Mouse (Mus musculus): ENCODE measurements around the gene Txndc5. TPM values are rescaled to one million over a fixed set of nuclear protein-coding genes. Genes with fewer than 3 reads are reported as not detected.

Txndc5 gene
- polyA plus RNA-seq, 1 experiment from 2014 or later, result 155 TPM

DNA sequence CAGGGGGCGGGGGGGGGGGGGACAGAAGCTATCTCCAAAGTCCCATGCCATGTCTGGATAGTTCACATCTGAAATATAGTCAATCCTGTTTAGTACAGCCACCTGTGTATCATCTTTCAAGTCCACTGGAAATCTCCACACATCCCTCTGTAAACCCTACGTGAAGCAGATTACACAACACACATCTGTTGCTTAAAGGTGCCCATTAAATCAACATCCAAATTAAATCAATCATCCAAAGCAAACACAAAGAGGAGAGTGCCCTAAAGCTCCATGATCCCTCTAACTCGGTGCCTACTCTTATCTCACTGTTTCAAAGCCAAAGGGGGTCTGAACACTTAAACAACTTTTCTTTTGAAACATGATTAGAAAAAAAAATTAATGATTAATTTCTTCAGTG is 31.9 kb downstream of the Txndc5 start:
- Histone ChIP-seq H3K4me2 (replicated peaks) (no peak overlapping the region), H3K27ac (no peak overlapping the region), H3K4me1 (no peaks in the 10 kb centered on the region), H3K9ac (no peak overlapping the region), H3K27me3 (no peaks in the 10 kb centered on the region), H3K4me3 (no peak overlapping the region), H3K9me3 (replicated peaks) (0 out of 2 replicates have a peak, but pooled peaks cover 2% of the 10 kb centered on the region), H3K36me3 (peaks cover 26% of the 10 kb centered on the region)
- 65% methylated on average over 3 of the region's 3 CpGs for WGBS
- ATAC-seq (ENCODE audit: low FRiP score), result no peak

DNA sequence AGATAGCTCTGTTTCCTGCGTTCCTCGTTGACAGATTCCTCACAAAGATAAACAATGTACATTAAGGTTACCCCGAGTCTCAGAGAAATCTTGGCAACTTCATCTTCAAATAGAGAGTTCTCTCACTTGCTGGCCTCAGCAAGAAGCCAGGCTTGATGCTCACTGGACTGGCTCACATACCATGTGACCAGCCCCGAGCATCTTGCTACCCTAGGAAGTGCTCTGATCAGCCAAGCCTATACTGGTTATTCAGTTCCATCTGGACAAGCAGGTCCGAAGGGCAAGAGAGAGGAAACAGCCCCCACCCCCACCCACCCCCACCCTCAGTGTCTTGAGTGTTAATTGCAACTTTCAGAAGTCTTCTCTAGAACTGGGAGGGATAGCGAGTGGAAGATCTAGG is 41.9 kb downstream of the Txndc5 start:
- Histone ChIP-seq H3K9me3 (replicated peaks) (no peaks in the 10 kb centered on the region), H3K4me3 (no peak overlapping the region), H3K4me1 (no peaks in the 10 kb centered on the region), H3K4me2 (replicated peaks) (no peak overlapping the region), H3K9ac (no peak overlapping the region), H3K36me3 (no peaks in the 10 kb centered on the region), H3K27ac (no peak overlapping the region), H3K27me3 (no peaks in the 10 kb centered on the region)
- ATAC-seq (ENCODE audit: low FRiP score), result no peak
- 86% methylated on average over 6 of the region's 6 CpGs for WGBS

- H3K9ac ChIP-seq, result no peak overlapping the region
- no peak for ATAC-seq (ENCODE audit: low FRiP score)
- 79% methylated on average over 5 of the region's 5 CpGs for WGBS
- no peak overlapping the region for H3K27ac ChIP-seq
- no peak overlapping the region for H3K4me3 ChIP-seq
- H3K4me1 ChIP-seq, result no peaks in the 10 kb centered on the region
- no peak overlapping the region for H3K4me2 ChIP-seq (replicated peaks)
- no peaks in the 10 kb centered on the region for H3K27me3 ChIP-seq
- H3K9me3 ChIP-seq (replicated peaks), result no peaks in the 10 kb centered on the region
- H3K36me3 ChIP-seq, result no peaks in the 10 kb centered on the region
Measured at GRCm38 (mm10) chr13:38484701-38485100, 43.9 kb downstream of the Txndc5 start.

DNA sequence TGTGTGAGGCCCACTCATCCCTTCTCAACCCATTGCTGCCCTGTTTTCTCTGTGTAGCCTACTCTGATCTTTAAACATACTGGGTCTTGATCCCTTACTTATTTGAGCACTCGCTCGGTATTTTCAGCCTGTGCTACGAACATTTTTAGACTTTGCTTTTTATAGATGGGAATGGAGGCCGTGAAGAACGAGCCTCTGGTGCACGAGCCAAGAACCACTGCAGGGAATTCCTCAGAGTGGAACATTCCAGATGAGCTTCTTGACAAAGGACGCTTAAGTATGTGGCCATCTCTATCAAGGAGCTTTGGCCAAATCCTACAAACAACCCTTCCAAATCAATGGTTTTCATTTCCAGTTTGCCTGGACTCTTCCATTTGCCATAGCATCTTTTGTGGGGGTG is 47.6 kb downstream of the Txndc5 start:
- ATAC-seq (ENCODE audit: low FRiP score), result no peak
- peaks cover 2% of the 10 kb centered on the region; the same call in 1 of the 2 replicates for H3K4me1 ChIP-seq
- no peaks in the 10 kb centered on the region for H3K36me3 ChIP-seq
- H3K9me3 ChIP-seq (replicated peaks), result no peaks in the 10 kb centered on the region
- H3K4me3 ChIP-seq, result no peak overlapping the region
- H3K4me2 ChIP-seq (replicated peaks), result no peak overlapping the region
- 91% methylated on average over 7 of the region's 7 CpGs for WGBS
- H3K27ac ChIP-seq, result no peak overlapping the region
- no peaks in the 10 kb centered on the region for H3K27me3 ChIP-seq
- H3K9ac ChIP-seq, result no peak overlapping the region

- 34% methylated on average over 8 of the region's 8 CpGs for WGBS
- no peak for ATAC-seq (ENCODE audit: low FRiP score)
- Histone ChIP-seq H3K36me3 (no peaks in the 10 kb centered on the region), H3K4me1 (peaks cover 2% of the 10 kb centered on the region; the same call in 1 of the 2 replicates), H3K9me3 (replicated peaks) (no peaks in the 10 kb centered on the region), H3K27me3 (no peaks in the 10 kb centered on the region), H3K9ac (no peak overlapping the region), H3K27ac (no peak overlapping the region; the same call in 1 of the 2 replicates), H3K4me3 (no peak overlapping the region), H3K4me2 (replicated peaks) (no peak overlapping the region)
Measured at GRCm38 (mm10) chr13:38476936-38477335, 51.7 kb downstream of the Txndc5 start.

- peaks cover 2% of the 10 kb centered on the region; the same call in 1 of the 2 replicates for H3K4me1 ChIP-seq
- no peak overlapping the region for H3K27ac ChIP-seq
- H3K9me3 ChIP-seq (replicated peaks), result no peaks in the 10 kb centered on the region
- no peaks in the 10 kb centered on the region for H3K36me3 ChIP-seq
- H3K4me3 ChIP-seq, result no peak overlapping the region
- no peak overlapping the region for H3K9ac ChIP-seq
- no peaks in the 10 kb centered on the region for H3K27me3 ChIP-seq
- no peak overlapping the region for H3K4me2 ChIP-seq (replicated peaks)
- no peak for ATAC-seq (ENCODE audit: low FRiP score)
- WGBS, result 84% methylated on average over 6 of the region's 6 CpGs
Measured at GRCm38 (mm10) chr13:38473497-38473896, 55.1 kb downstream of the Txndc5 start.

DNA sequence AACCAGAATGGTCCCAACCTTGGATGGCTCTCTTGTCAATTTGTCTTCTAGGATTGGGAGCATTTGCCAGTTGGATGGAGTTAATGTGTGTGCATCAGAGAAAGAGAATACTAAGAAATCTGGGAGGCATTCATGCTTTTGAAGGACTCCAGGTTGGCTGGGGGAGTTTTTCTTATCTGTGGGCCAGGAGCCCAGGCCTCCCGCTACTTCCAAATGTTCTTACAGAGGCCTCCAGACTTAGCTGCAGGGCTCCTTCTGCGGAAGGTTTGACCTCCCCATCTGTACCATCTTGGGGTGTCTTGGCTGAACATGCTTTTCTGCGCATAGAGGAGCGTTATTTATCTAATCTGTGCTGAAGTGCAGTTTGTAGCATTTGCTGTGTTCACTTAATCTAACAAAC is 56.0 kb downstream of the Txndc5 start:
- ATAC-seq (ENCODE audit: low FRiP score), result no peak
- no peaks in the 10 kb centered on the region for H3K27me3 ChIP-seq
- H3K4me1 ChIP-seq, result peaks cover 2% of the 10 kb centered on the region; the same call in 1 of the 2 replicates
- H3K4me2 ChIP-seq (replicated peaks), result no peak overlapping the region
- no peak overlapping the region for H3K27ac ChIP-seq
- no peak overlapping the region for H3K9ac ChIP-seq
- no peak overlapping the region for H3K4me3 ChIP-seq
- 89% methylated on average over 4 of the region's 4 CpGs for WGBS
- H3K36me3 ChIP-seq, result no peaks in the 10 kb centered on the region
- no peaks in the 10 kb centered on the region for H3K9me3 ChIP-seq (replicated peaks)

DNA sequence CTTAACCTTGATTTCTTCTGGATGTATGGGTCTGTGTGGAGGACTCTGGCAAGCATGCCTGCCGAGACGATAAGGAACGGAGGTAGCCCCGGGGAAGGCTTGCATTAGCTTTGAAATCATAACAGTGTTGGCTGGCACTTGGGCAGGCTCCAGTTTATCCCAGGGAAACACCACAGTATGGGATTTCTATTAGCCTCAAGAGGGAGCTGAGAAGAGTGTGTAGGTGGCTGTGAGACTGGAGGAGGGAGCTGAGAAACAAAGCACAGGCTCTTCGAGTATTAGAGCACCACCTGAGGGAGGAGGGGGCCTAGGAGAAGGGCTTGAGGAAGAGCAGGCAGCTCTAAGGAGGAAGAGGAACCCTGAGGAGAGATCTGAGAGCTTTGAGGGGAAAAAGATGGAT is 57.7 kb downstream of the Txndc5 start:
- H3K9me3 ChIP-seq (replicated peaks), result no peaks in the 10 kb centered on the region
- no peaks in the 10 kb centered on the region for H3K4me1 ChIP-seq
- no peak for ATAC-seq (ENCODE audit: low FRiP score)
- no peak overlapping the region for H3K4me3 ChIP-seq
- H3K9ac ChIP-seq, result no peak overlapping the region
- no peak overlapping the region for H3K27ac ChIP-seq
- no peak overlapping the region for H3K4me2 ChIP-seq (replicated peaks)
- H3K27me3 ChIP-seq, result no peaks in the 10 kb centered on the region
- WGBS, result 83% methylated on average over 5 of the region's 5 CpGs
- no peaks in the 10 kb centered on the region for H3K36me3 ChIP-seq

DNA sequence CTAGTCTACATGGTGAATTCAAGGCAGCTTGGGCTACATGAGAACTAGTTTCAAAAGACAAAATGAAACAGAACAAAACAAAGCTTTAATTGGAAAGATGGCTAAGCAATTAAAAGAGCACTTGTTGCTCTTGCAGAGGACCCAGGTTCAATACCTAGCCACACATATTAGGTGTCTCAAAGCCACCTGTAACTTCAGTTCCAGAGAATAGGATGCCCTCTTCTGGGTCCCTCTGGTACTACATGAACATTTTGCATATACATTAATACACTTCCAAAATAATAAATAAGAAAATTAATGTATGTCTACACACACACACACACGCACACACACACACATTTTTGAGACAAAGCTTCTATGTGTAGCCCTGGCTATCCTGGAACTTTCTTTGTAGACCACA is 65.2 kb downstream of the Txndc5 start:
- Histone ChIP-seq H3K4me2 (replicated peaks) (no peak overlapping the region), H3K4me1 (no peaks in the 10 kb centered on the region), H3K9ac (no peak overlapping the region), H3K36me3 (no peaks in the 10 kb centered on the region), H3K27me3 (no peaks in the 10 kb centered on the region), H3K9me3 (replicated peaks) (no peaks in the 10 kb centered on the region), H3K27ac (no peak overlapping the region), H3K4me3 (no peak overlapping the region)
- WGBS, result 85% methylated on average over 1 of the region's 1 CpGs
- ATAC-seq (ENCODE audit: low FRiP score), result no peak

DNA sequence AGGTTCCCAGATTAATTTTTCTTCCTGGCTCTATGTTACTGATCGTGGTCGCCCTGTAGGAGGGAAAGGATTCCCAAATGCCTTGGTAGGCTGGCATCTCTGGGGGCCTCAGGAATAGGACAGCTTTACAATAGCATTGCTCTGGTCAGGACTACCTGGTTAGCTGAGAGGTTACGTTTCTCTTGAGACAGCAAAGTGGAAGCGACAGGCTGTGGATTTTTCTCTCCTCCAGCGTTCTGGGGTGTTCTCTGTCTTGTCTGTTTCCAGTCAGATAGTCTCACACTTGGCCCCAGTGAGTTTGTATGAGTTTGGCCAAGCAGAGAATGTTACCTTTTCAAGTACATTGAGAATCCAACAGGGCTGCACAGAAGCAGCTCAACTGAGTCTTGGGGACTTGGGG is 77.2 kb downstream of the Txndc5 start:
- ATAC-seq (ENCODE audit: low FRiP score), result no peak
- Histone ChIP-seq H3K9me3 (replicated peaks) (no peaks in the 10 kb centered on the region), H3K4me3 (no peak overlapping the region), H3K36me3 (no peaks in the 10 kb centered on the region), H3K9ac (no peak overlapping the region), H3K4me2 (replicated peaks) (no peak overlapping the region), H3K27me3 (no peaks in the 10 kb centered on the region), H3K27ac (no peak overlapping the region), H3K4me1 (peaks cover 4% of the 10 kb centered on the region; the same call in 1 of the 2 replicates)
- 72% methylated on average over 5 of the region's 5 CpGs for WGBS

Other genes starting within 250 kb of the Txndc5 start
- gene Bmp6, start 183.7 kb downstream of the Txndc5 start, polyA plus RNA-seq (2016; fragmentation: Nextera tagmentation; extraction: Ambion mirVana), result 4.6 and 5.0 TPM in 2 replicates
- gene Bloc1s5, start 106.3 kb upstream of the Txndc5 start, polyA plus RNA-seq (2016; fragmentation: Nextera tagmentation; extraction: Ambion mirVana), result 24.7 TPM in 2 replicates
- gene Eef1e1, start 130.2 kb upstream of the Txndc5 start, polyA plus RNA-seq (2016; fragmentation: Nextera tagmentation; extraction: Ambion mirVana), result 58.4 and 59.8 TPM in 2 replicates